Mouse (Mus musculus) G1E (cell line): ENCODE data around the gene Acr.

Experiments used
- GATA1 ChIP-seq: IDR thresholded peaks from 2 replicates; pipeline ENCODE4 v1.6.1; 2012; ENCODE audit warnings: borderline replicate concordance, low read length, inconsistent platforms, mixed read lengths
- TAL1 ChIP-seq: conservative IDR thresholded peaks from 2 replicates; pipeline ENCODE4 v1.6.1; 2012; ENCODE audit warnings: low read depth, low read length, inconsistent platforms, mixed read lengths

DNA sequence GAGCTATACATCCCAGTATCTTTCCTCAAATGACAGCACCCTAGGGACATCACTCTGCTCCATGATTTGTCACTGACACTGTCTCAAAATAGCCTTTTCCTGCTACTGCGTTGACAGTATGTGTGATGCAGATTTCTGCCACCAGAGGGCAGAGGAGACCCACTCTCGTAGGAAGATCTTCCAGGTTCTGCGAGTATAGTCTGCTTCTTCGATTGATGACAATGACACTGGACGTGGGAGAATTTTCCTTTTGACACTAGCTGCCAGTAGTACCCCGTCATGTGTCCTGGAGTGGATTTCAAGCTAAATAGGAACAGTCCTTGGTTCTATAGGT, 55.5 kb downstream of the Acr start:
- TF ChIP-seq GATA1 (no peak), TAL1 (no peak)
